30 mouse cellular contexts compared by ENCODE assay signal in the genomic region with DNA sequence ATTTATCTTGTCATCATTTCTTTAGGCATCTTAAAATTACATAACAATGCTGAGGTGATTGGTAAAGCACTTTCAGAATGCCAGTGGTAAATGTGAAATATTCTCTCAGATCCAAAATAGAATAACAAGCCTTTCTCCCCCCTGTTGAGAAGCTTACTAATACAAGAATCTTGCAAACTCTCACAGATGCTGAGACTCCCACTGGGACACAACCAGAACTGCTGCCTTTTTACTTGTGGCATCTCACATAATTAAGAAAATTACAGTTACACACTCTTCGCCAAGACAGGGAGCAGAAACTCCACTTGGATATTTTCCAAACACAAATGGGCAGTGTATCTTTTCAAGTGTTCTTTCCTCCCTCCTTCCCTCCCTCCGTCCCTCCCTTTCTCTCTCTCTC.
A peak's percentile ranks its signal among the peaks of the same experiment; 100 is the strongest.
DNase-seq lines count a peak whose midpoint lies in the region; ATAC-seq lines count a peak whose summit lies in the region.
"Had no signal": no experiment of that assay in that cellular context is flagged by ENCODE, and none has a peak within 500 bp of the region (broad histone marks: within the 10 kb centered on the region; RNA-seq: fewer than 3 reads in every experiment).

No protein-coding gene starts in this region.

- H3K4me2 ChIP-seq in embryonic facial prominence, embryonic 14.5 days (ENCODE audit: low read depth, low read length): no peak overlapping the region
- H3K4me2 ChIP-seq: embryonic facial prominence, embryonic 12.5 days; hindbrain, embryonic 12.5 days; liver, embryonic 12.5 days; midbrain, embryonic 13.5 days; neural tube, embryonic 12.5 days had no signal

- no peak overlapping the region for H3K9ac ChIP-seq in embryonic facial prominence, embryonic 14.5 days (ENCODE audit: low read depth, low read length)
- H3K9ac ChIP-seq: embryonic facial prominence, embryonic 12.5 days; forebrain, postnatal 0 days; hindbrain, embryonic 12.5 days; liver, embryonic 12.5 days; liver, postnatal 0 days; midbrain, embryonic 13.5 days; neural tube, embryonic 12.5 days had no signal

- DNase-seq in embryonic facial prominence, embryonic 14.5 days (ENCODE audit: low spot score): peak; percentile 32
- no peak for DNase-seq in embryonic facial prominence, embryonic 10.5 days (ENCODE audit: low spot score)
- peak; percentile 3 for DNase-seq in left cerebral cortex, adult 11 months (ENCODE audit: low spot score)
- DNase-seq in left cerebral cortex, postnatal 4 days: no peak
- DNase-seq in right cerebral cortex, adult 18-20 months: peak; percentile 0
- DNase-seq in right cerebral cortex, postnatal 4 days: no peak
- DNase-seq: adrenal gland, adult 8-10 months; cerebellum, adult 11 months; cerebellum, adult 9-10 months; cerebellum, postnatal 36 days; forebrain, postnatal 0 days; gastrocnemius, postnatal 14 days; heart, postnatal 14 days; kidney, adult 11 months; kidney, postnatal 14 days; liver, postnatal 0 days; lung, postnatal 36 days; thymus, adult 2 months; thymus, postnatal 36 days had no signal

- no peak for ATAC-seq in embryonic facial prominence, embryonic 14.5 days (ENCODE audit: low read depth)
- no peak for ATAC-seq in megakaryocyte-erythroid progenitor cell, adult 5-6 weeks (replicated peaks; ENCODE audit: low FRiP score, low TSS enrichment, poor library complexity, severe bottlenecking)
- ATAC-seq in monocyte, adult 5-6 weeks (replicated peaks; ENCODE audit: insufficient number of reproducible peaks, low FRiP score, low TSS enrichment, poor library complexity, severe bottlenecking): no peak
- ATAC-seq: forebrain, postnatal 0 days; liver, embryonic 12.5 days; liver, postnatal 0 days; midbrain, embryonic 13.5 days had no signal

- H3K4me1 ChIP-seq in embryonic facial prominence, embryonic 14.5 days (ENCODE audit: control insufficient read depth, insufficient read depth, low read length): no peaks in the 10 kb centered on the region
- no peaks in the 10 kb centered on the region for H3K4me1 ChIP-seq in embryonic facial prominence, embryonic 10.5 days
- H3K4me1 ChIP-seq: embryonic facial prominence, embryonic 12.5 days; forebrain, embryonic 10.5 days; hindbrain, embryonic 12.5 days; liver, embryonic 12.5 days; midbrain, embryonic 13.5 days; neural tube, embryonic 12.5 days had no signal

- 46% methylated on average over 2 of the region's 2 CpGs for WGBS in embryonic facial prominence, embryonic 14.5 days
- WGBS in embryonic facial prominence, embryonic 10.5 days: 55% methylated on average over 2 of the region's 2 CpGs

- no peaks in the 10 kb centered on the region for H3K9me3 ChIP-seq in embryonic facial prominence, embryonic 14.5 days (ENCODE audit: control insufficient read depth, low read length)
- no peaks in the 10 kb centered on the region for H3K9me3 ChIP-seq in embryonic facial prominence, embryonic 10.5 days
- H3K9me3 ChIP-seq: embryonic facial prominence, embryonic 12.5 days; forebrain, embryonic 10.5 days; hindbrain, embryonic 12.5 days; liver, embryonic 12.5 days; midbrain, embryonic 13.5 days; neural tube, embryonic 12.5 days had no signal

- H3K36me3 ChIP-seq in embryonic facial prominence, embryonic 14.5 days (ENCODE audit: control insufficient read depth, insufficient read depth, low read length): no peaks in the 10 kb centered on the region
- H3K36me3 ChIP-seq in embryonic facial prominence, embryonic 10.5 days (replicated peaks): no peaks in the 10 kb centered on the region
- H3K36me3 ChIP-seq: embryonic facial prominence, embryonic 12.5 days; forebrain, embryonic 10.5 days; hindbrain, embryonic 12.5 days; liver, embryonic 12.5 days; midbrain, embryonic 13.5 days; neural tube, embryonic 12.5 days had no signal

- no peaks in the 10 kb centered on the region for H3K27me3 ChIP-seq in embryonic facial prominence, embryonic 14.5 days (replicated peaks; ENCODE audit: control insufficient read depth, insufficient read depth, low read length)
- no peaks in the 10 kb centered on the region for H3K27me3 ChIP-seq in embryonic facial prominence, embryonic 10.5 days (replicated peaks; ENCODE audit: low read depth, poor library complexity, severe bottlenecking)
- H3K27me3 ChIP-seq: CH12.LX; embryonic facial prominence, embryonic 12.5 days; hindbrain, embryonic 12.5 days; liver, embryonic 12.5 days; midbrain, embryonic 13.5 days; neural tube, embryonic 12.5 days had no signal

- no peak overlapping the region for H3K4me3 ChIP-seq in embryonic facial prominence, embryonic 14.5 days (ENCODE audit: low read depth, low read length)
- no peak overlapping the region for H3K4me3 ChIP-seq in embryonic facial prominence, embryonic 10.5 days
- H3K4me3 ChIP-seq: embryonic facial prominence, embryonic 12.5 days; forebrain, embryonic 10.5 days; hindbrain, embryonic 12.5 days; liver, embryonic 12.5 days; midbrain, embryonic 13.5 days; myocyte; neural tube, embryonic 12.5 days had no signal

- intact Hi-C loops in left cerebral cortex, postnatal 4 days (cut with DNase I): no loop called here

- no peak overlapping the region for H3K27ac ChIP-seq in embryonic facial prominence, embryonic 14.5 days (replicated peaks; ENCODE audit: low read depth, low read length)
- H3K27ac ChIP-seq in embryonic facial prominence, embryonic 10.5 days (replicated peaks): no peak overlapping the region
- H3K27ac ChIP-seq: embryonic facial prominence, embryonic 12.5 days; forebrain, embryonic 10.5 days; hindbrain, embryonic 12.5 days; liver, embryonic 12.5 days; midbrain, embryonic 13.5 days; neural tube, embryonic 12.5 days; stomach, postnatal 0 days had no signal

Comparison
In these comparisons a context has a peak if more than half of its experiments do, and no peak if none do; other contexts are left out.
1. DNase-seq: peak in embryonic facial prominence, embryonic 14.5 days (single experiment), left cerebral cortex, adult 11 months (single experiment) and right cerebral cortex, adult 18-20 months (single experiment); none in embryonic facial prominence, embryonic 10.5 days (single experiment), left cerebral cortex, postnatal 4 days (single experiment) and right cerebral cortex, postnatal 4 days (single experiment).